Mouse (Mus musculus): Measurements from ENCODE around the gene Prtg. TPM values are rescaled to one million over a fixed set of nuclear protein-coding genes. Genes with fewer than 3 reads are reported as not detected.

Prtg gene
- polyA plus RNA-seq, 1 experiment, result not detected

DNA sequence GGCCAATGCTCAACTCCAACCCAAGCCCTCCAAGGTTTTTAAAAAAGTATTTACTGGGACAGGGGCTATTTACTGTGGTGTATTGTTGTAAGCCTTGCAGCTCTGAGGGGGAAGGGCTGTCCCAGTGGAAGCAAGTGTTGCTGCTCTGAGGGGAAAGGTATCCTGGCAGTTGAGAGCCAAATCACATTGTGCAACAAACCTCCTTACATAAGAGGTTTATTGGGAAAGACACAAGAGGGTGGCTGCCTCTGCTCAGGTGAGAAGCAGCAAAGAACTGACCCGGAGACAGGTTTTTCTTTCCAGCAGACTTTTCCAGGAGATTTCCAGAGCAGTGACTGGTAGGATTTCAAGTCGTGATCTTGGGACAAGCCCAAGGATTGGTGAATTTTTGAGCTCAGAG, 129.6 kb downstream of the Prtg start:
- Histone ChIP-seq H3K27me3 (ENCODE audit: control insufficient read depth) (no peaks in the 10 kb centered on the region), H3K36me3 (ENCODE audit: control insufficient read depth) (no peaks in the 10 kb centered on the region), H3K4me1 (ENCODE audit: control insufficient read depth) (no peaks in the 10 kb centered on the region), H3K9me3 (ENCODE audit: control insufficient read depth, low read length) (no peaks in the 10 kb centered on the region), H3K4me3 (replicated peaks) (no peak overlapping the region)
- TF ChIP-seq TAL1 (IDR thresholded peaks at IDR 0.05; ENCODE audit: low read length), result no peak
- TF ChIP-seq GATA1 (IDR thresholded peaks at IDR 0.05; ENCODE audit: low read length), result no peak

DNA sequence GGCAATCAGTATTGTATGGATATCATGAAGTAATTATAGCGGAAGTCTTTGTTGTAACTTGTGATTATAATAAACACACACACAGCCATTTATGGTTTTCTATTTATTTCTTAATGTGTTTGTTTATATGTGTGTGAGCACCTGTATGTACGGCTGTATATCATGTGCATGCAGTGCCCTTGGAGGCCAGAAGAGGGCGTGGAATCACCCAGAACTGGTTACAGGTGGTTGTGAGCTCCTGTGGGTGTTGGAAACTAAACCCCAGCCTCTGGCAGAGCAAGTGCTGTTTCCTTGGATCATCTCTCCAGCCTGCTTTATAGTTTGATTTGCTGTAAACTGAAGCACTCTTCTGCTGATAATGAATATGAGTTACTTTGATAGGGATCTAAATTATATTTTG, 136.8 kb downstream of the Prtg start:
- H3K4me3 ChIP-seq (replicated peaks), result no peak overlapping the region
- H3K9me3 ChIP-seq (ENCODE audit: control insufficient read depth, low read length), result peaks cover 2% of the 10 kb centered on the region
- H3K27me3 ChIP-seq (ENCODE audit: control insufficient read depth), result no peaks in the 10 kb centered on the region
- TF ChIP-seq TAL1 (IDR thresholded peaks at IDR 0.05; ENCODE audit: low read length) (no peak), GATA1 (IDR thresholded peaks at IDR 0.05; ENCODE audit: low read length) (no peak)
- H3K36me3 ChIP-seq (ENCODE audit: control insufficient read depth), result no peaks in the 10 kb centered on the region
- H3K4me1 ChIP-seq (ENCODE audit: control insufficient read depth), result no peaks in the 10 kb centered on the region

DNA sequence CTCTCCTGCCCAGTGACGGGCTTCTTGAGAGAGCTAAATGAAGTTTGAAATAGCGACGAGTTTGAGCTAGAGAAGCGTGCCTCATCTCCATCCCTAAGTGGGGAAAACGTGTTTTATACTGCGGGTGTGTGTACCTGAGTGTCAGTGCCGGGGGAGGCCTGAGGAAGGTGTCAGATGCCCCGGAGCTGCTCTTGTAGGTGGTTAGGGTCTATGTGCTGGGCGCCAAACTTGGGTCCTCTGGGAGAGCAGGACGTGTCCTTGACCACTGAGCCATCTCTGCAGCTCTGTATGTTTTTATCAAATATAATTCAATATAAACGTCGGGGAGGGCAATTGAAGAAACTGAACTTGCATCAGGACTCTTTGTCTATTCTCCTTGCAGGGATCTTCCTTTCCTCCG, 137.6 kb downstream of the Prtg start:
- no peak overlapping the region for H3K4me3 ChIP-seq (replicated peaks)
- no peaks in the 10 kb centered on the region for H3K4me1 ChIP-seq (ENCODE audit: control insufficient read depth)
- no peaks in the 10 kb centered on the region for H3K27me3 ChIP-seq (ENCODE audit: control insufficient read depth)
- TF ChIP-seq TAL1 (IDR thresholded peaks at IDR 0.05; ENCODE audit: low read length) (no peak), GATA1 (IDR thresholded peaks at IDR 0.05; ENCODE audit: low read length) (no peak)
- H3K9me3 ChIP-seq (ENCODE audit: control insufficient read depth, low read length), result peaks cover 2% of the 10 kb centered on the region
- no peaks in the 10 kb centered on the region for H3K36me3 ChIP-seq (ENCODE audit: control insufficient read depth)

DNA sequence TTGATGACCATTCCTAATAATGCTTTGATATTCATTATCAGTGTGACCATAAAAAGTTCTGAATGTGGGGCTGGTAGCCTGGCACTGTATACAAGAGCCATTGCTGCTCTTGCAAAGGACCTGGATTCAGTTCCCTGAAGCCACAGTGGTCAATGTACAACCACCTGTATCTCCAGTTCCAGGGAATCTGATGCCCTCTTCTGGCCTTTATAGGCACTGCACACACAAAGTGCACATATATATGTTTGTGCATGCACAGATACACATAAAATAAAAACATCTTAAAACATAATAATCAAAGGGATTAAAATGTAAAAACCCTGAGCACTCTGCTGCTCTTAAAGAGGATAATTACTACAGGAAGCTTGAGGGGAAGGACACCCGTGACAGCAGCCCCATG, 140.3 kb downstream of the Prtg start:
- H3K4me1 ChIP-seq (ENCODE audit: control insufficient read depth), result no peaks in the 10 kb centered on the region
- H3K4me3 ChIP-seq (replicated peaks), result no peak overlapping the region
- peaks cover 2% of the 10 kb centered on the region for H3K9me3 ChIP-seq (ENCODE audit: control insufficient read depth, low read length)
- no peak for TF ChIP-seq GATA1 (IDR thresholded peaks at IDR 0.05; ENCODE audit: low read length)
- no peak for TF ChIP-seq TAL1 (IDR thresholded peaks at IDR 0.05; ENCODE audit: low read length)
- no peaks in the 10 kb centered on the region for H3K36me3 ChIP-seq (ENCODE audit: control insufficient read depth)
- no peaks in the 10 kb centered on the region for H3K27me3 ChIP-seq (ENCODE audit: control insufficient read depth)

DNA sequence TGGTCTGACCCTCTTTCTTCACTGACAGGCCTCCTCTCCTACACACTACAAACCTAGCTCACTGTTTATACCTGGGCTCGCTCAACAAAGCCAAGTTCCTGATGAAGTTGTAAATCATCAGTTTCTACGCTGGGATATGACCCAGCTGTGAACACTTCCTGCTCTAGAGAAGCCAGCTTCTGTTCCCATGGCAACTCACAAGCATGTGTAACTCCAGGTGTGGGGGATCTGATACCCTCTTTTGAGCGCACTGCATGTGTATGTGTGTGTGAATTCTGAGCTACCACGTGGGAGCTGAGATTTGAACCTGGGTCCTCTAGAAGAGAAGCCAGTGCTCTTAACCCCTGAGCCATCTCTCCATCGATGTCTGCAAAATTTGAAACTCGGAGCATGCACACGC, 142.9 kb downstream of the Prtg start:
- Histone ChIP-seq H3K9me3 (ENCODE audit: control insufficient read depth, low read length) (peaks cover 2% of the 10 kb centered on the region), H3K4me1 (ENCODE audit: control insufficient read depth) (no peaks in the 10 kb centered on the region)
- TF ChIP-seq TAL1 (IDR thresholded peaks at IDR 0.05; ENCODE audit: low read length) (no peak), GATA1 (IDR thresholded peaks at IDR 0.05; ENCODE audit: low read length) (no peak)

DNA sequence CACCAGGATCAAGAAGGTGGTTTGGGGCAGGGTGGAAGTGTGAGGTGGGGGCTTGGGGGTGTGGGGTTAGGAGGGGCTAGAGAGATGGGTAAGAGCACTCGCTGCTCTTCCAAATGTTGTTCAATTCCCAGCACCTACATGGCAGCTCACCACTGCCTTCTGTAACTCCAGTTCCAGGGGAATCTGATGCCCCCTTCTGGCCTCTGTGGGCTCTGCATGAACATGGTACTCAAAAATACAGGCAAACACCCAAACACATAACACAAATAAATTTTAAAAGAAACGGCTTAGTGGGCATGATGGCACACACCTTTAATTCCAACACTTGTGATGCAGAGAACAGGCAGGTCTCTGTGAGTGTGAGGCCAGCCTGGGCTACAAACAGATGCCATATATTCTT, 148.1 kb downstream of the Prtg start:
- no peaks in the 10 kb centered on the region for H3K27me3 ChIP-seq (ENCODE audit: control insufficient read depth)
- H3K4me3 ChIP-seq (replicated peaks), result no peak overlapping the region
- no peaks in the 10 kb centered on the region for H3K9me3 ChIP-seq (ENCODE audit: control insufficient read depth, low read length)
- TF ChIP-seq TAL1 (IDR thresholded peaks at IDR 0.05; ENCODE audit: low read length), result no peak
- no peak for TF ChIP-seq GATA1 (IDR thresholded peaks at IDR 0.05; ENCODE audit: low read length)
- no peaks in the 10 kb centered on the region for H3K36me3 ChIP-seq (ENCODE audit: control insufficient read depth)
- peaks cover 13% of the 10 kb centered on the region for H3K4me1 ChIP-seq (ENCODE audit: control insufficient read depth)

More for the DNA sequence above, 142.9 kb downstream of the Prtg start:
- Histone ChIP-seq H3K36me3 (ENCODE audit: control insufficient read depth) (no peaks in the 10 kb centered on the region), H3K4me3 (replicated peaks) (no peak overlapping the region), H3K27me3 (ENCODE audit: control insufficient read depth) (no peaks in the 10 kb centered on the region)

DNA sequence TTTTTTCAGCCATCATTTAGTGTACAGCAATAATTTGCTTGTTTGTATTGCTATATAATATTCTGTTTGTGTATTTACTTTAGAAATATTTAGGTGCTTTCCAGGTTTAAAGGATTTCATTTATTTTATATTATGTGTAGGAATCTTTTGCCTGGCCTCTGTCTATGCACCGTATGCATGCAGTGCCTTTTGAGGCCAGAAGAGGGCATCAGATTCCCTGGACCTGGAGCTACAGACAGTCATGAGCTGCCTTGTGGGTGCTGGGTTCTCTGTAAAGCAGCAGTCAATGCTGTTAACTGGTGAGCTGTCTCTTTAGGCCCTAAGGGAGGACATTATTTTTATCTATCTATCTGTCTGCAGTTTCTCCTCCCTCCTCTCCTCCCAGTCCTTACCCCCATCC, 148.9 kb downstream of the Prtg start:
- H3K36me3 ChIP-seq (ENCODE audit: control insufficient read depth), result no peaks in the 10 kb centered on the region
- TF ChIP-seq GATA1 (IDR thresholded peaks at IDR 0.05; ENCODE audit: low read length) (no peak), TAL1 (IDR thresholded peaks at IDR 0.05; ENCODE audit: low read length) (no peak)
- H3K9me3 ChIP-seq (ENCODE audit: control insufficient read depth, low read length), result no peaks in the 10 kb centered on the region
- peaks cover 13% of the 10 kb centered on the region for H3K4me1 ChIP-seq (ENCODE audit: control insufficient read depth)
- no peaks in the 10 kb centered on the region for H3K27me3 ChIP-seq (ENCODE audit: control insufficient read depth)
- no peak overlapping the region for H3K4me3 ChIP-seq (replicated peaks)

DNA sequence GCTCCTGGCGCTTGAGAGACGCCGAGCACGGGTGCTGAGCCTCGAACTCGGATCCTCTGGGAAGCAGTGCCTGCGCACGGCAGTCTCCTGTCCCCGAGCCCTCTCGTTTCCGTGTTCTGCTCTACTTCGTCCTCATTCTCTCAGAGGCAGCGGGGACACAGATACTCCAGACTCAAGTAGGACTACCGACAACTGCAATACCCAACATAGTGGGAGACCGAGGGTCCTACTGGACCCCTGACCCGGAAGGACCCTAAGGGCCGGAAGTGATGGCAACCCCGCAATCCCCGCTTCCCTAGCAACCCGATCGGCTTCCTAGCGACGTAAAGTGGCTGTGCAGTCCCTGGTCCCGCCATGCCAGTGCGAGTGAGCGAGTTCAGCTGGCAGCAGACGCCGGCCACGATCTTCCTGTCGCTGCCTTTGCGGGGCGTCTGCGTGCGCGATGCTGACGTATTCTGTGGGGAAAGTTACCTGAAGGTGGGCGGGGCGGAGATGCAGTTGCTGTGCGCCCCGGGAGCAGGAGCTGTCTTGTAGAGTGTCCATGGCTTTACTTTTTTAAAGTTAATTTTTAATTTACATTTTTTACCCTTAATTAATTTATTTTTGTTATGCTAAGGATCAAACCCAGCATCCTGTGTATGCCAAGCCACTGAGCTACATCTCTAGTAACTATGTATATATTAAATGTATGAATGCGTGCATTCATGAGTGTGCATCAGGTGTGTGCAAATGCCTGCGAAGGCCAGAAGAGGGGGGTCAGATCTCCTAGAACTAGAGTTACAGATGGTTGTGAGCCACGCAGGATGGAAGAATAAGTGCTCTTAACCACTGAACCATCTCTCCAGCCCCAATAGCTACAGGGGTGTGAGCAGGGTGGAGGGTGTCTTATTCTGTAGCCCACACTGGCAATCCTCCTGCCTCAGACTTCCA, 152.1 kb downstream of the Prtg start, which contains the start of the genes Dyx1c1 and Gm44503:
Dyx1c1 (plus strand) TSS at position 265 of the 930 bp plus-strand sequence.
Gm44503 (plus strand) TSS at position 332 of the 930 bp plus-strand sequence.
- no peaks in the 10 kb centered on the region for H3K36me3 ChIP-seq (ENCODE audit: control insufficient read depth)
- H3K4me3 ChIP-seq (replicated peaks), result peak within 1 kb of the TSS; percentile 68
- H3K27me3 ChIP-seq (ENCODE audit: control insufficient read depth), result no peaks in the 10 kb centered on the region
- peaks cover 16% of the 10 kb centered on the region for H3K4me1 ChIP-seq (ENCODE audit: control insufficient read depth)
- TF ChIP-seq GATA1 (IDR thresholded peaks at IDR 0.05; ENCODE audit: low read length) (no peak), TAL1 (IDR thresholded peaks at IDR 0.05; ENCODE audit: low read length) (no peak)
- H3K9me3 ChIP-seq (ENCODE audit: control insufficient read depth, low read length), result no peaks in the 10 kb centered on the region

DNA sequence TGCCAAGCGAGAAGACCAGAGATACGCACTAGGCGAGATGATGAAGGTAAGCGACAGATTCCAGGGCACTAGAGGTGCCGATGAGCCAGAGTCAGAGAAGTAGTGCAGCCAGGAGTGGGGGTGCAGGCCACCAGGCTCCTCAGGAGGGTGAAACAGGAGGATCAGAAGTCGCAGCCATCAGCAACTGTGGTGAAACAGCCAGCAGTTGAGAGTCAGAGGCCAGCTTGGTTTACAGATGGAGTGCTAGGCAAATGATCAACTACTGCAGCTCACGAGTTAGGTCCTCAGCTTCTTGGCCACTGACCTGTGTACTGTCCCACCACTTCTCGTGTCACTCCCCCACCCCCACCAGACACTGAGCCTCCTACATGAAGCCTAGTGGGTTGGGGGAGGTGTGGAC, 154.7 kb downstream of the Prtg start:
- TF ChIP-seq TAL1 (IDR thresholded peaks at IDR 0.05; ENCODE audit: low read length) (no peak), GATA1 (IDR thresholded peaks at IDR 0.05; ENCODE audit: low read length) (no peak)
- H3K4me1 ChIP-seq (ENCODE audit: control insufficient read depth), result peaks cover 16% of the 10 kb centered on the region
- no peaks in the 10 kb centered on the region for H3K9me3 ChIP-seq (ENCODE audit: control insufficient read depth, low read length)
- no peaks in the 10 kb centered on the region for H3K27me3 ChIP-seq (ENCODE audit: control insufficient read depth)
- no peaks in the 10 kb centered on the region for H3K36me3 ChIP-seq (ENCODE audit: control insufficient read depth)
- no peak overlapping the region for H3K4me3 ChIP-seq (replicated peaks)
